Mouse (Mus musculus) lung, postnatal 4 days (tissue): ENCODE measurements around the gene Nisch.

Experiments used
- DNase-seq, 2 experiments: peaks; one replicate each; pipeline ENCODE4 v3.0.0; 2021

Nisch gene

DNA sequence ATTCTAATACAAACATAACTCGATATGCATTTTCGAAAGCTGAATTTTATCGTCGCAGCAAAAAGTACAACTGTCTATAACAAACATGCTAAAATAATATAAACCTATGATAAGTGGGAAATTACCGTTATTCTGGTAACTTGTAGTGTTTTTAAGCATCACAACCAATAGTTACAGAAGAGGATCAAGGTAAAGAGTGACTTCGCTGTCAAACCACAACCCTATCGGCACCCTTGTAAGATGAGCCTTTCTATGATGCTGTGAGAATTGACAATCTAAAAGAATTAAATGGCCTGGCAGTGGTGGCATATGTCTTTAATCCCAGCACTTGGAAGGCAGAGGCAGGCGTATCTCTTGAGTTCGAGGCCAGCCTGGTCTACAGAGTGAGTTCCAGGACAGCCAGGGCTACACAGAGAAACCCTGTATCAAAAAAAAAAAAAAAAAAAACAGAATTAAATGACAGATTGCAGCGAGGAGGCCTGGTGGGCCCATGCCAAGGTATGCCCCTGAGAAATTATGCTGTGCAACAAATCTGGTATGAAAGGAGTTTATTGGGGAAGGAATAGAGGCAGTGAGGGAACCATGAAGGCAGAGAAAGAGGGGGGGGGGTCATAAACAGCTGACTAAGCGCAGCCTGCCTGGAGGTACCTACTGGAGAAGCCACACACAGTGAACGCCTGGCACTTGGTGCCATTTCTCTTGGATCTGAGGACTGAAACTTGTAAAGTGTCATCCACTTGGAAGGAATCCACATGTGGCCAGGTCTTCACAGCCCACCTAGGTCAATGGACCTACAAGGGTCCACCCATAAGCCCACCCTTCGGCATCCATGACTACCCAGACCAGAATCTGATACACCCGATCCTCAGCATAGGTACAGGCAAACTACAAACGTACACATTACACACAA, 87.2 kb downstream of the Nisch start:
- no peak for DNase-seq

GRCm38 (mm10) chr14:31128826-31129219, 87.9 kb downstream of the Nisch start, which contains the start of gene Smim4:
Gene Smim4 (minus strand): TSS chr14:31128956.
- DNase-seq: peak; percentile 97 to 99

GRCm38 (mm10) chr14:31128101-31128825, 88.5 kb downstream of the Nisch start:
- peak; percentile 76 to 86 for DNase-seq

DNA sequence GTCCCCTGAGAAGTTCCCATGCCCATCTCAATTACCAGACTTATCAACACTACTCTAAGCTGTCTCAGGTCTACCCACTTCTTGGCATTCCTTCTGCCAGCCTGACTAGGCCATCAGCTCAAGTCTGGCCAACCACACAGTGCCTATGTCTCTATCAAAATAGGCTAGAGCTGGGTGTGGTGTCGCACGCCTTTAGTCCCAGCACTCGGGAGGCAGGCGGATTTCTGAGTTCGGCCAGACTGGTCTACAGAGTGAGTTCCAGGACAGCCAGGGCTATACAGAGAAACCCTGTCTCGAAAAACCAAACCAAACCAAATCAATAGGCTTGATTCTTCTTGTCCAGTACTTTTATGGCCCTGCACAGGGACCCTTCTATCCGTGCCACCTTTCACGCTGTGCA, 89.9 kb downstream of the Nisch start:
- DNase-seq: peak in 1 of 2 experiments; percentile 3

DNA sequence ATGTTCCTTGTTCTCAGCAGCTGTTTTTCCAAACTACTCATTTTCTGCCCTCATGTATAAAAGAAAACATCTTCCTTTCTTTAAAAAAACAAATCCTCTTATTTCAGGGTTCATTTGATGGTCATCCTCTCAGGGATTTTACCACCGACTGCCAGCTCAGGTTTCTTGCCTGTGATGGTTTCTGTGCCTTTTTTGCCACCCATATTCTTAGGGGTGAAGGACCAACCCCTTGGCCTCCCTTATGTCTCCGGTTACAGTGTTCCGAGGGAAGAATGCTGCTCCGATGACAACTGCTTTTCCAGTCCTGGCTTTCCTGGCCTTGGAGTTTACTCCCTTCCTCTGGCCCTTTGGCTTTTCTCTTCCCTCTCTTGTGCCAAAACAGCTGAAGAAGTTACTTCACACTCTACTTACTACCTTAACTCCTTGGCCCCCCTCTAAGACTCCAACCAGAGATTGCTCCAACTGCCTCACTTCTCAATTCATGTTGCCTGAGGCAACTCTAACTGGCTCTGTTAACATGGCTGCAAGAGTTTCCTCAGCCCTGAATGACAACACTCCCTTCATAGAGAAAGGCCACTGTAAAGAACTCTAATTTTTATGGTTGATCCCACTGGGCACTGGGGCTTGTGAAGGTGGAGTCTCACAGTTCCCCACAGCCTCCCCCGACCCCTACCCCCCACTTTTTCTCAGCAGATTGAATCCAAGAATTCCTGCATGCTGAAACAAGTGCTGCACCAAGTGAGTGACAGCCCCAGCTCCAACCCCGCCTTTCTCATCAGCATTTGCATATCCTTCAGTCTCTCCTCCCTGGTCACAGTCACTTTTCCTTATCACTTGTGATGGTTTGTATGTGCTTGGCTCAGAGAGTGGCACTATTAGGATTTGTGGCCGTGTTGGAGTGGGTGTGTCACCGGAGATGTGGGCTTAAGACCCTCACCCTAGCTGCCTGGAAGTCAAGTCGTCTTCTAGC, 91.4 kb downstream of the Nisch start:
- no peak for DNase-seq
